In the genomic region with DNA sequence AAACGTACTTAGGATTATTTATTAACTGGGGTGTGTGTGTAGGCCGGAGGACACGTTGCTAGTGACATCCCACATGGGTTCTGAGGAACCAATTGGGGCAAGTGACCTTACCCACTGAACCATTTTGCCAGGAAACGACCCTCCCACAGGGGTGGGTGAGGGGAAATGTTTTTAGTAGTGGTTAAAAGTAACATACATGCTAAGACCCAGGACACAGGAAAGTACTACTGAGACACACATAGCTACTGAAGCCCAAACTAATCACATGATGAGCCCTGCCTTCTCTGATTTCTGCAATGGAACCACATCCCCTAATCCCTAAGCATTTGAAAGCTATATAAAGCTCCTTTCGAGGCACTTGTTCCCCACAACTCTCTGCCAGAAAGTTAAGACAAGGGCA, we compare ENCODE assay signal across 8 mouse cellular contexts. TPM values are rescaled to one million over a fixed set of nuclear protein-coding genes. Genes with fewer than 3 reads are reported as not detected.
DNase-seq lines count a peak whose midpoint lies in the region; ATAC-seq and TF ChIP-seq lines count a peak whose summit lies in the region.

No protein-coding gene starts in this region.

- peak overlapping the region; percentile 86; the same call in 1 of the 2 replicates for H3K4me2 ChIP-seq in heart, postnatal 0 days (ENCODE audit: low read depth, low read length)
- peak overlapping the region; percentile 98 for H3K4me2 ChIP-seq in embryonic facial prominence, embryonic 13.5 days
- peak overlapping the region; percentile 80 for H3K4me2 ChIP-seq in hindbrain, embryonic 15.5 days
- peak overlapping the region; percentile 88 for H3K4me2 ChIP-seq in midbrain, embryonic 16.5 days (ENCODE audit: low read length)

- no peak for TF ChIP-seq CTCF in heart, postnatal 0 days (IDR thresholded peaks at IDR 0.05; ENCODE audit: low read depth)

- WGBS in heart, postnatal 0 days = 64% methylated on average over 5 of the region's 5 CpGs
- 68% methylated on average over 5 of the region's 5 CpGs for WGBS in embryonic facial prominence, embryonic 13.5 days
- 62% methylated on average over 5 of the region's 5 CpGs for WGBS in hindbrain, embryonic 15.5 days
- 64% methylated on average over 5 of the region's 5 CpGs for WGBS in midbrain, embryonic 16.5 days

- intact Hi-C loops in heart, postnatal 14 days (cut with DNase I) = no loop called here

- peak overlapping the region; percentile 50; the same call in 1 of the 2 replicates for H3K4me3 ChIP-seq in heart, postnatal 0 days (ENCODE audit: low read depth, low read length)
- H3K4me3 ChIP-seq in embryonic facial prominence, embryonic 13.5 days = peak overlapping the region; percentile 65
- peak overlapping the region; percentile 94 for H3K4me3 ChIP-seq in hindbrain, embryonic 15.5 days
- peak overlapping the region; percentile 94 for H3K4me3 ChIP-seq in midbrain, embryonic 16.5 days (ENCODE audit: low read depth, low read length)

- no peak for TF ChIP-seq EP300 in heart, postnatal 0 days (IDR thresholded peaks at IDR 0.05; ENCODE audit: low read depth)

- H3K27me3 ChIP-seq in heart, postnatal 0 days (ENCODE audit: control insufficient read depth, insufficient read depth, low read length) = peaks cover 44% of the 10 kb centered on the region
- H3K27me3 ChIP-seq in embryonic facial prominence, embryonic 13.5 days = peaks cover 39% of the 10 kb centered on the region
- no peaks in the 10 kb centered on the region for H3K27me3 ChIP-seq in hindbrain, embryonic 15.5 days
- no peaks in the 10 kb centered on the region for H3K27me3 ChIP-seq in midbrain, embryonic 16.5 days (ENCODE audit: control insufficient read depth, insufficient read depth, low read depth, low read length)

- no peaks in the 10 kb centered on the region for H3K36me3 ChIP-seq in heart, postnatal 0 days (replicated peaks; ENCODE audit: control insufficient read depth, insufficient read depth, low read length)
- no peaks in the 10 kb centered on the region for H3K36me3 ChIP-seq in embryonic facial prominence, embryonic 13.5 days
- H3K36me3 ChIP-seq in hindbrain, embryonic 15.5 days = no peaks in the 10 kb centered on the region
- H3K36me3 ChIP-seq in midbrain, embryonic 16.5 days (ENCODE audit: control insufficient read depth, insufficient read depth, low read length) = no peaks in the 10 kb centered on the region

- DNase-seq in heart, postnatal 0 days (ENCODE audit: low spot score) = no peak
- DNase-seq in heart, postnatal 14 days = no peak
- DNase-seq in urinary bladder, postnatal 14 days (ENCODE audit: low spot score) = no peak
- DNase-seq in right cerebral cortex, postnatal 10 days (ENCODE audit: low spot score in 2 of 2) = no peak
- no peak for DNase-seq in layer of hippocampus, postnatal 14 days (ENCODE audit: low spot score in 2 of 2)

- H3K9me3 ChIP-seq in heart, postnatal 0 days (replicated peaks; ENCODE audit: control insufficient read depth, low read length) = no peaks in the 10 kb centered on the region
- no peaks in the 10 kb centered on the region for H3K9me3 ChIP-seq in embryonic facial prominence, embryonic 13.5 days
- H3K9me3 ChIP-seq in hindbrain, embryonic 15.5 days = no peaks in the 10 kb centered on the region
- no peaks in the 10 kb centered on the region for H3K9me3 ChIP-seq in midbrain, embryonic 16.5 days (replicated peaks; ENCODE audit: control insufficient read depth, low read length, poor library complexity, severe bottlenecking)

- H3K4me1 ChIP-seq in heart, postnatal 0 days (ENCODE audit: control insufficient read depth, insufficient read depth) = peaks cover 6% of the 10 kb centered on the region
- peaks cover 10% of the 10 kb centered on the region for H3K4me1 ChIP-seq in embryonic facial prominence, embryonic 13.5 days
- H3K4me1 ChIP-seq in hindbrain, embryonic 15.5 days (replicated peaks) = peaks cover 35% of the 10 kb centered on the region
- peaks cover 18% of the 10 kb centered on the region for H3K4me1 ChIP-seq in midbrain, embryonic 16.5 days (ENCODE audit: control insufficient read depth, insufficient read depth, low read length)

- H3K27ac ChIP-seq in heart, postnatal 0 days (ENCODE audit: low read depth) = no peak overlapping the region
- H3K27ac ChIP-seq in embryonic facial prominence, embryonic 13.5 days = no peak overlapping the region
- peak overlapping the region; percentile 99; the same call in 1 of the 2 replicates for H3K27ac ChIP-seq in hindbrain, embryonic 15.5 days (replicated peaks)
- H3K27ac ChIP-seq in midbrain, embryonic 16.5 days (ENCODE audit: low read length) = peak overlapping the region; percentile 98

- ATAC-seq in heart, postnatal 0 days (ENCODE audit: insufficient read depth, low read depth) = no peak
- ATAC-seq in embryonic facial prominence, embryonic 13.5 days (ENCODE audit: insufficient number of reproducible peaks, insufficient read depth, low FRiP score, low TSS enrichment, low read depth) = no peak
- ATAC-seq in hindbrain, embryonic 15.5 days (ENCODE audit: low FRiP score, low read depth) = no peak
- no peak for ATAC-seq in midbrain, embryonic 16.5 days

- no peak overlapping the region for H3K9ac ChIP-seq in heart, postnatal 0 days (replicated peaks; ENCODE audit: low read depth, low read length)
- no peak overlapping the region for H3K9ac ChIP-seq in embryonic facial prominence, embryonic 13.5 days
- peak overlapping the region; percentile 89 for H3K9ac ChIP-seq in hindbrain, embryonic 15.5 days
- peak overlapping the region; percentile 83 for H3K9ac ChIP-seq in midbrain, embryonic 16.5 days (ENCODE audit: low read depth, low read length)

RNA-seq across cellular contexts. Expression of gene Bicdl1, which starts 1.1 kb away (rescaled TPM):
- 6.9 and 10.7 TPM in 2 replicates for total RNA-seq in heart, postnatal 0 days (2014; rRNA removed; ENCODE audit: low replicate concordance)
- 9.0 and 9.6 TPM in 2 replicates for polyA plus RNA-seq in heart, postnatal 0 days (2015; fragmentation: Nextera tagmentation; extraction: Ambion mirVana)
- total RNA-seq in heart, postnatal 14 days (2021) = 1 to 10 TPM; 8.2 to 8.5 TPM
- 12.8 and 13.9 TPM in 2 replicates for polyA plus RNA-seq in embryonic facial prominence, embryonic 13.5 days (2015; fragmentation: Nextera tagmentation; extraction: Ambion mirVana)
- 39.9 and 45.8 TPM in 2 replicates for polyA plus RNA-seq in hindbrain, embryonic 15.5 days (2015; fragmentation: Nextera tagmentation; extraction: Ambion mirVana)
- polyA plus RNA-seq in midbrain, embryonic 16.5 days (2015; fragmentation: Nextera tagmentation; extraction: Ambion mirVana) = 40.2 and 43.4 TPM in 2 replicates
- 10 to 100 TPM; 99.5 to 99.8 TPM for total RNA-seq in layer of hippocampus, postnatal 14 days (2021)

Comparison
In these comparisons a context has a peak if more than half of its experiments do, and no peak if none do; other contexts are left out.
1. H3K27ac ChIP-seq: peak in hindbrain, embryonic 15.5 days (single experiment) and midbrain, embryonic 16.5 days (single experiment); none in heart, postnatal 0 days (single experiment) and embryonic facial prominence, embryonic 13.5 days (single experiment).
2. H3K9ac ChIP-seq: peak in hindbrain, embryonic 15.5 days (single experiment) and midbrain, embryonic 16.5 days (single experiment); none in heart, postnatal 0 days (single experiment) and embryonic facial prominence, embryonic 13.5 days (single experiment).
3. Peak in every context shown above with its lines, with median percentiles within 50 percentile points of each other: H3K4me2 ChIP-seq and H3K4me3 ChIP-seq.